In the genomic region with DNA sequence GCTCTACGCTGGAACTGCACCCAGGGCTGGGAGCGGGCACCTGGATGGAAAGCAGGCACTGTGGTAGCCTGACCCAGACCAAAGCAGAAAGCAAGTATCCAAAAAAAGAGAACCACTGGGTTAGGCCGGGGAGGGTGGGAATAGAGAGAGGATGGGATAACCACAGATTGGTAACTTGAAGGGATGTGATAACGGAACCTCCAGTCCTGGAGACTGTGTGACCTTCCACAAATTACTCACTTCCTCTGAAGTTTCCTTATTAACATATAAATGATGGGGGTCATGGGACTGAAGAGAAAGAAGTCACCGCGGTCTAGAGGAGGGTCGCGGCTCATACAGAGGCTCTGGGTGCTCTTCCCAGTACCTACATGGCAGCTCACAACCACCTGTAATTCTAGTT, we compare ENCODE assay signal across 15 mouse cellular contexts. TPM values are rescaled to one million over a fixed set of nuclear protein-coding genes. Genes with fewer than 3 reads are reported as not detected.
"Had no signal": no experiment of that assay in that cellular context is flagged by ENCODE, and none has a peak within 500 bp of the region (broad histone marks: within the 10 kb centered on the region; RNA-seq: fewer than 3 reads in every experiment).

No protein-coding gene starts in this region.

- ATAC-seq: liver, postnatal 0 days; lung, postnatal 0 days; midbrain, embryonic 16.5 days had no signal

- DNase-seq: kidney, adult 11 months; kidney, adult 8-10 months; kidney, postnatal 14 days; left cerebral cortex, postnatal 4 days; liver, postnatal 0 days; lung, embryonic 14.5 days; retina, postnatal 1 day; thymus, adult 2 months; thymus, postnatal 14 days; thymus, postnatal 4 days had no signal

RNA-seq across cellular contexts. Expression of gene Fam171a2, which starts 7.2 kb away (rescaled TPM):
- total RNA-seq: monocyte, adult 5-6 weeks; neutrophil, adult 5-6 weeks had no signal

RNA-seq across cellular contexts. Expression of gene Rundc3a, which starts 47.1 kb away (rescaled TPM):
- total RNA-seq: megakaryocyte-erythroid progenitor cell, adult 5-6 weeks; monocyte, adult 5-6 weeks had no signal
